Mouse (Mus musculus): Measurements from ENCODE around the gene Ephb4. TPM values are rescaled to one million over a fixed set of nuclear protein-coding genes. Genes with fewer than 3 reads are reported as not detected.

Ephb4 gene
- total and polyA plus RNA-seq, 3 experiments = 35.2 to 53.9 (median 45.9) TPM

DNA sequence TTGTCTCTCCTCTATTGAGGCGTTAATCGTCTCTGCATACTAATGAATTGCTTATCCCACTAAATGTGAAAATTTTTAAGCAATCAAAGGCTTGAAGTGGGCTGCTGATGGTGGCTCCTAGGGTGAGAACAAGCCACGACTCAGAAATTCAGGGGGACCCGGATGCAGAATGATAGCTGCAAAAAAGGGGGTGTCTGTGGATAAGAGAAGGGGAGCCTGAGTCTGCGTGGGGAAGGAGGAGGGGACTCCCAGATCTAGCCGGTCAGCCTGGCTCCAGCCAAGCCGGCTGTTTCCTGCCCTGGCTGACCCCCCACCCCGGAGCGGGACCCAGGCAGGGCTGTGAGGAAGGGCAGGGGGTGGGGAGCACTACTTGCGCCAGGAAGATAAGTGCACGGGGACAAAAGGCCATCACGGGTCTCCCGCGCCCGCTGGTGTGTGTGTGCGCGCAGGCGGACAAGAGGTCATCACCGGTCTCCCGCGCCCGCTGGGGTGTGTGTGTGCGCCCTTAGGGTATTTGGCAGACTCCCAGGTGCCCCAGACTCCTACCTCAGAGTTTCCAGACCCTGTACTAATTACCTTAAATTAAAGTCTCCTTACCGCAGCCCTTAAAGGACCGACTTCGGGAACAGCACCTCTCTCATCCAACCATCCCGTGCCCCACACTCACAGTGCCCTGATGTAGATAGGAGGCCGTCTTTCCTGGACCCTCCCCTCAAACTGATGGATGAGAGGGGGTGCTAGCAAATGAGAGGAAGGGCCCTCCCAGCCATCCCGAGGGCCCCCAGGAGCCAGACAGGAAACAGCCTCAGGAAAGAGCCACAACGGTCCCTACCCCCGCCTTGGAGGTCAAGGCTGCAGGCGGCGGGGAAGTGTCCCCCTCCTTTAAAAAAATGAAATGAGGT, 1.2 kb upstream of the Ephb4 start:
- H3K27ac ChIP-seq = peak overlapping the region; percentile 92
- 2% methylated on average over 33 of the region's 33 CpGs for WGBS
- H3K4me3 ChIP-seq = peak overlapping the region; percentile 69
- no peaks in the 10 kb centered on the region; the same call in 1 of the 2 replicates for H3K36me3 ChIP-seq (ENCODE audit: control insufficient read depth, insufficient read depth, low read length)
- peaks cover 8% of the 10 kb centered on the region for H3K4me1 ChIP-seq (ENCODE audit: control insufficient read depth, insufficient read depth, low read length)
- intact Hi-C loops (cut with DNase I) = loop anchor here (1.0 to 10.0 kb wide), 3 partner anchors 9 to 384 kb away; partner anchors contain the start of gene Cldn15
- H3K27me3 ChIP-seq (ENCODE audit: control insufficient read depth, insufficient read depth, low read length) = no peaks in the 10 kb centered on the region
- peak; percentile 86 to 89 for DNase-seq
- peak; percentile 54; the same call in 1 of the 2 replicates for TF ChIP-seq POLR2A (IDR thresholded peaks at IDR 0.05; ENCODE audit: insufficient read depth, low read depth, low read length)
- peak; percentile 97 for TF ChIP-seq EP300 (IDR thresholded peaks at IDR 0.05; ENCODE audit: insufficient read depth, low read depth, low read length)
- no peak for TF ChIP-seq CTCF (IDR thresholded peaks at IDR 0.05)
- peaks cover 2% of the 10 kb centered on the region; the same call in 1 of the 2 replicates for H3K79me2 ChIP-seq (replicated peaks; ENCODE audit: control insufficient read depth, insufficient read depth, low read length)
- H3K9ac ChIP-seq (ENCODE audit: low read depth, low read length) = peak overlapping the region; percentile 46

- H3K27me3 ChIP-seq (ENCODE audit: control insufficient read depth, insufficient read depth, low read length) = no peaks in the 10 kb centered on the region
- peak overlapping the region; percentile 93 for H3K27ac ChIP-seq
- peaks cover 7% of the 10 kb centered on the region for H3K79me2 ChIP-seq (replicated peaks; ENCODE audit: control insufficient read depth, insufficient read depth, low read length)
- H3K4me1 ChIP-seq (ENCODE audit: control insufficient read depth, insufficient read depth, low read length) = peaks cover 9% of the 10 kb centered on the region
- peak in 1 of 2 experiments; percentile 35 for DNase-seq
- 1% methylated on average over 55 of the region's 55 CpGs for WGBS
- H3K9ac ChIP-seq (ENCODE audit: low read depth, low read length) = peak overlapping the region; percentile 92
- H3K4me3 ChIP-seq = peak overlapping the region; percentile 69
- intact Hi-C loops (cut with DNase I) = loop anchor here (2.0 to 5.0 kb wide), 2 partner anchors 26 to 432 kb away; no protein-coding TSS in a partner anchor
- H3K36me3 ChIP-seq (ENCODE audit: control insufficient read depth, insufficient read depth, low read length) = peaks cover 6% of the 10 kb centered on the region
- TF ChIP-seq POLR2A (IDR thresholded peaks at IDR 0.05; ENCODE audit: insufficient read depth, low read depth, low read length) (no peak), CTCF (IDR thresholded peaks at IDR 0.05) (no peak), EP300 (IDR thresholded peaks at IDR 0.05; ENCODE audit: insufficient read depth, low read depth, low read length) (no peak)
These were observed 522 bp downstream of the Ephb4 start for GRCm38 (mm10) chr5:137350205-137351057.

DNA sequence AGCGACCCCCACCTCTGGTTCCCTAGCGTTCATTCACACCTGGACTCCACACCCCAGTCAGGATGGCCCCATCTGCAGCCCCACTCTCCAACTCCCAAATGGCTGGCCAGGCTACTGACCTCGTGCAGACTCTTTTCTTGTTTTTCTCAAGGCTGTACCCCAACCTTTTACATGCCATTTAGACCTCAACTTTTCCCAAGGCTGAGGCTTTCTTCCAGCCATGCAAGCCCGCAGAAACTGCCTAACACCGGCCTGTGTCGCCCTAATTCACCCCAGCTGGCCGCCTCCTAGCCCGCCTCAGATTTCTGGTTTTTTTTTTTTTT, 1.1 kb downstream of the Ephb4 start:
- Histone ChIP-seq H3K4me3 (peak overlapping the region; percentile 69), H3K36me3 (ENCODE audit: control insufficient read depth, insufficient read depth, low read length) (peaks cover 11% of the 10 kb centered on the region), H3K27me3 (ENCODE audit: control insufficient read depth, insufficient read depth, low read length) (no peaks in the 10 kb centered on the region), H3K9ac (ENCODE audit: low read depth, low read length) (peak overlapping the region; percentile 92), H3K79me2 (replicated peaks; ENCODE audit: control insufficient read depth, insufficient read depth, low read length) (peaks cover 7% of the 10 kb centered on the region), H3K4me1 (ENCODE audit: control insufficient read depth, insufficient read depth, low read length) (peaks cover 9% of the 10 kb centered on the region), H3K27ac (peak overlapping the region; percentile 93)
- intact Hi-C loops (cut with DNase I) = loop anchor here (2.0 to 5.0 kb wide), 2 partner anchors 26 to 431 kb away; no protein-coding TSS in a partner anchor
- TF ChIP-seq POLR2A (IDR thresholded peaks at IDR 0.05; ENCODE audit: insufficient read depth, low read depth, low read length) (no peak), EP300 (IDR thresholded peaks at IDR 0.05; ENCODE audit: insufficient read depth, low read depth, low read length) (no peak), CTCF (IDR thresholded peaks at IDR 0.05) (no peak)
- DNase-seq = no peak
- 8% methylated on average over 8 of the region's 8 CpGs for WGBS

- H3K27me3 ChIP-seq (ENCODE audit: control insufficient read depth, insufficient read depth, low read length) = no peaks in the 10 kb centered on the region
- no peak for DNase-seq
- peak overlapping the region; percentile 69 for H3K4me3 ChIP-seq
- TF ChIP-seq CTCF (IDR thresholded peaks at IDR 0.05) (no peak), EP300 (IDR thresholded peaks at IDR 0.05; ENCODE audit: insufficient read depth, low read depth, low read length) (no peak), POLR2A (IDR thresholded peaks at IDR 0.05; ENCODE audit: insufficient read depth, low read depth, low read length) (no peak)
- peaks cover 12% of the 10 kb centered on the region for H3K36me3 ChIP-seq (ENCODE audit: control insufficient read depth, insufficient read depth, low read length)
- peak overlapping the region; percentile 93 for H3K27ac ChIP-seq
- peak overlapping the region; percentile 92 for H3K9ac ChIP-seq (ENCODE audit: low read depth, low read length)
- peaks cover 7% of the 10 kb centered on the region for H3K79me2 ChIP-seq (replicated peaks; ENCODE audit: control insufficient read depth, insufficient read depth, low read length)
- intact Hi-C loops (cut with DNase I) = loop anchor here (2.0 to 5.0 kb wide), 2 partner anchors 25 to 431 kb away; no protein-coding TSS in a partner anchor
- 27% methylated on average over 4 of the region's 4 CpGs for WGBS
- H3K4me1 ChIP-seq (ENCODE audit: control insufficient read depth, insufficient read depth, low read length) = peaks cover 9% of the 10 kb centered on the region
These were observed 1.5 kb downstream of the Ephb4 start for GRCm38 (mm10) chr5:137351394-137351793.

DNA sequence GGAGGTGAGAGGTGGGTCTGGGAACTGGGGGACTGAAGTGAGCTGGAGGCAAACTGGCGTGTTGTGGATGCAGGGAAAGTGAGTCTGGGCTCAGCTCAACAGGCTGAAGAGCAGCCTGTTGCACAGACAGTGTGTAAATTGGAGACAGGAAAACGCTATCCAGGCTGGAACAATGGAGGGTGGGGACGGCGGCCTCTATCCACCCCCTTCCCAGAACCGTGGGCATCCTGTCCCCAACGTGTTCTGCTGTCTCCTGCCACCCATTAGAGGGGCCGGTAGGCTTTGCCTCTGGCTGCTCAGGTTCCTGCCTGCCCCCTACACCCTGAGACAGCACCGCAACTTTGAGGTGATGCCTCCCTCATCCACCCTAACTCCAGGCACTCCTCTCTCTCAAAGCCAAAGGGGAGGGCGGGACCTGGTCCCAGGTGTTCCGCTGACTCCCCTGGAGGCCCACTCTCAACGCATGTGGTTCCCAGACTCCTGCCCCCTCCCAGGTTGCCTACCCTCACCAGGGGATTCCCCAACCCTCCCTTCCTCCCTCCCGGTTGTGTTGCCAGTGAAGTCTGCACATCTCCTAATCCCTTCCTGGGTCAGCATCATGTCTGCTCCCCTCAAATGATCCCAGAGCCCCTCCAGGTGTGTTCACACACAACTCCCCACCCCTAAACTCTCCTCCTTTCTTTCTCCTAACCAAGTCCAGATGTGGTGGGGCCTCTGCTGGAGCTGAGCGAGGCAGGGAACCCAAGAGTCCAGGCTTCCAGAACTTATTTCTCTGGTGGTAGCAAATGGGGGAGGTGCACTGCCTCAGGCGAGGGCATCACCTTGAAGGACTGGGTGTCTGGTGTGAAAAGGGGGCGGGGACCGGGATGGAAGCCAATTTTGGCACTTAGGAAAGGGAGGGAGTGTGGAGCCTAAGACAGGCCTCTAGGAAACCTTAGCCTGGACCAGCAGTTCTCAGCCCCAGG, 2.4 kb downstream of the Ephb4 start:
- H3K27me3 ChIP-seq (ENCODE audit: control insufficient read depth, insufficient read depth, low read length) = no peaks in the 10 kb centered on the region
- peak; percentile 68 for DNase-seq
- H3K27ac ChIP-seq = peak overlapping the region; percentile 93
- intact Hi-C loops (cut with DNase I) = loop anchor here (2.0 to 5.0 kb wide), 2 partner anchors 13 to 430 kb away; no protein-coding TSS in a partner anchor
- peaks cover 7% of the 10 kb centered on the region for H3K4me1 ChIP-seq (ENCODE audit: control insufficient read depth, insufficient read depth, low read length)
- peaks cover 7% of the 10 kb centered on the region for H3K79me2 ChIP-seq (replicated peaks; ENCODE audit: control insufficient read depth, insufficient read depth, low read length)
- TF ChIP-seq EP300 (IDR thresholded peaks at IDR 0.05; ENCODE audit: insufficient read depth, low read depth, low read length) = peak; percentile 84
- TF ChIP-seq CTCF (IDR thresholded peaks at IDR 0.05) = no peak
- TF ChIP-seq POLR2A (IDR thresholded peaks at IDR 0.05; ENCODE audit: insufficient read depth, low read depth, low read length) = peak; percentile 92
- peak overlapping the region; percentile 69 for H3K4me3 ChIP-seq
- peak overlapping the region; percentile 92 for H3K9ac ChIP-seq (ENCODE audit: low read depth, low read length)
- peaks cover 12% of the 10 kb centered on the region for H3K36me3 ChIP-seq (ENCODE audit: control insufficient read depth, insufficient read depth, low read length)
- 23% methylated on average over 16 of the region's 16 CpGs for WGBS
